Mouse (Mus musculus): ENCODE data around the gene Aak1. TPM values are rescaled to one million over a fixed set of nuclear protein-coding genes. Genes with fewer than 3 reads are reported as not detected.

Gene Aak1
- total and polyA plus RNA-seq, 2 experiments from 2014 or later: 32.6 to 80.8 TPM

DNA sequence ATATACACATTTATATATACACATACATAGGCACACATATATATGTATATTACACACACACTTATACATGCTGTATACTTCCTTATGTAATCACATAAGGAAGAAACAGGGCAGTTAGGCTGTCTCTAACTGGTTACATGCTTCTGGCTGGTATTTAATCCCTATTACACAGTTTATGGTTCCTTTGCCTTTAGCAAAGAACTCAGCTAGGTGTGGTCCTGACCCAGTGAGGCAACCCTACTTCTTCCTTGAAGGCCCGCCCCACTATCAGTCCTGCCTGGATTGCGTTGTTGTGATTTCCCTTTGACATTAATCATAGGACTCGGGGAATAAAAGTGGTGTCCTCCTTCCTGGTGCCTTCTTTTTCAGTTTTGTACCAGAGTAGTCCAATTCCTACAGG, 185.1 kb downstream of the Aak1 start:
- WGBS: 90% methylated on average over 3 of the region's 3 CpGs
- DNase-seq (ENCODE audit: low spot score) (no peak), ATAC-seq (no peak)
- Histone ChIP-seq H3K27ac (no peak overlapping the region), H3K27me3 (ENCODE audit: insufficient read depth, low read length) (no peaks in the 10 kb centered on the region), H3K36me3 (ENCODE audit: insufficient read depth, low read length) (peaks cover 3% of the 10 kb centered on the region; the same call in 1 of the 2 replicates), H3K4me2 (ENCODE audit: low read depth, low read length) (no peak overlapping the region), H3K9ac (replicated peaks; ENCODE audit: low read length) (no peak overlapping the region), H3K4me1 (ENCODE audit: insufficient read depth, low read length) (no peaks in the 10 kb centered on the region), H3K9me3 (ENCODE audit: low read length) (peaks cover 3% of the 10 kb centered on the region; the same call in 1 of the 2 replicates), H3K4me3 (ENCODE audit: low read length) (no peak overlapping the region)
- TF ChIP-seq CTCF (IDR thresholded peaks at IDR 0.05; ENCODE audit: low read depth): no peak

DNA sequence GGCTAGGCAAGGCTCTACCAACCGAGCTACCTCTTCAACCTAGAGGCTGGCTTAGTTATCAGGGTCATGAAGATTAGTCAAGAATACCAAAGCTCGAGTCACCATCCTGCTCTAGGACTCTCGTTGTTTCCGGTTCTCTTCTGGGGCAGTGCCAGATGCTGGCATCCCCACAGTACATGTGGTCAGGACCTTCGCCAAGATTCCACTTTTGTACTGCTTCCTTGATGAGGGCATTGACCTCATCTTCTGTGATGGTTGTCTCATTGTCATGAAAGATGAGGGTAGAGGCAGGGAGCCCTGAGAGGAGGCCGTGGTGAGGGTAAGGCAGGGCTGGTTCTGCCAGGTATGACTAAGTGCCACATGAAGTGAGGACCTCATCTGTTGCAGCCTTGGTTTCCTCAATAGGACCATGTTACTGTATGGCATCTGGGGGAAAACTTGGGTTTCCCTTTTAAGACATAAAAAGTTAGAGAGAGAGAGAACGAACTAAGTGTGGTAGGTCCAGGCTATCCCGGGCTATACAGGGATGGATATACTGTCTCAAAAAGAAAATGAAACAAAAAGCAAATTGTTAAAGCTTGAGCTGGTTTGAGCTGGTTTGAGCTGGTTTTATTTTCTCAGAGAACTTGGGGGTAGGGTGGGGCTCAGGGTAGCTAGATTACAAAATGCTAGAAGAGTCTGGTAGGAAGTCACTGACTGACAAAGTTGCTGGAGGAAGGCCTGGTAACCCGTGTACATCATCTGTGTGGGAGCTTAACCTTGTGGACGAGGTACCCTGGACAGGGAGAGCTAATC, 188.7 kb downstream of the Aak1 start:
- Histone ChIP-seq H3K36me3 (ENCODE audit: insufficient read depth, low read length) (no peaks in the 10 kb centered on the region), H3K9me3 (ENCODE audit: low read length) (no peaks in the 10 kb centered on the region), H3K27me3 (ENCODE audit: insufficient read depth, low read length) (no peaks in the 10 kb centered on the region), H3K9ac (replicated peaks; ENCODE audit: low read length) (no peak overlapping the region), H3K4me3 (ENCODE audit: low read length) (no peak overlapping the region), H3K4me1 (ENCODE audit: insufficient read depth, low read length) (no peaks in the 10 kb centered on the region), H3K27ac (no peak overlapping the region), H3K4me2 (ENCODE audit: low read depth, low read length) (no peak overlapping the region)
- ATAC-seq (no peak), DNase-seq (ENCODE audit: low spot score) (no peak)
- 79% methylated on average over 10 of the region's 10 CpGs for WGBS
- no peak for TF ChIP-seq CTCF (IDR thresholded peaks at IDR 0.05; ENCODE audit: low read depth)

DNA sequence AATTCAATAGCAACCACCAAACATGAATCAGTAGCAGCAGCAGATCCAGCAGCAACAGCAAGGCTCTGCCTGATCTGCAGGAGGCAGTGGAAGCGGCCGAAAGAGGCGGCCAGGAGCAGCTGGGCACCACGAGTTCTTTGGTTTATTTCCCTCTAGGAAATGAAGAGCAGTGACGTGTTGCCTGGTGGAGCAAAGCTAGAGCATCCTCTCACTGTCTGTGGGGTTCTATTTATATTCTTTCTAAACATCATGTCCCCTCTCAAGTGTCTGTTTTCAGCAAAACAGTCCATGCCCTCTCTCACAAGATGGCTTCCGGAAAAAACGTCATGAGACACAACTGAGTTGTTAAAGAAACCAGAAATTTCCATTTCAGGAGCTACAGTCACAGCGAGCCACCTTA, 189.8 kb downstream of the Aak1 start:
- H3K4me3 ChIP-seq (ENCODE audit: low read length): no peak overlapping the region
- H3K4me1 ChIP-seq (ENCODE audit: insufficient read depth, low read length): peaks cover 7% of the 10 kb centered on the region; the same call in 1 of the 2 replicates
- DNase-seq (ENCODE audit: low spot score) (no peak), ATAC-seq (no peak)
- no peak overlapping the region for H3K9ac ChIP-seq (replicated peaks; ENCODE audit: low read length)
- no peaks in the 10 kb centered on the region for H3K9me3 ChIP-seq (ENCODE audit: low read length)
- TF ChIP-seq CTCF (IDR thresholded peaks at IDR 0.05; ENCODE audit: low read depth): no peak
- H3K4me2 ChIP-seq (ENCODE audit: low read depth, low read length): no peak overlapping the region
- H3K36me3 ChIP-seq (ENCODE audit: insufficient read depth, low read length): no peaks in the 10 kb centered on the region
- H3K27ac ChIP-seq: no peak overlapping the region
- WGBS: 81% methylated on average over 8 of the region's 8 CpGs
- H3K27me3 ChIP-seq (ENCODE audit: insufficient read depth, low read length): no peaks in the 10 kb centered on the region

DNA sequence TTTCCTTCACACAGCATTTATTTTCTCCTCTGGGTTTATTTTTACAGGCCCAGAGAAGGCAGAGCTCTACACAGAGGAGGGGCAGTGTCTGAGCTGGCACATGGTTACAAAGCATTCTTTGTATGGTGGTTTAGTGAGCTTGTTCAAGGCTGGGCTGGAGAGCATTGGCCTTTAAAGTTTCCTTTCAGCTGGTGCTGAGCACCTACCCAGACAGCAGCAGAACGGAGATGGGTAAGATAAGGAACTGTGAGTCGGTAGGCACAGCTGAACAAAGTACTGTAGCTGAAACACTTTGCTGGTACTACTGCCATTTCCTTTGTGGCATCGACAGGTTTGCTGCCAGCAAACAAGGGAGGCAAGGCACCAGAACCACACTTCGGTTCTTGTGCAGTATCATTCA, 191.7 kb downstream of the Aak1 start:
- H3K4me3 ChIP-seq (ENCODE audit: low read length): no peak overlapping the region
- no peak overlapping the region for H3K4me2 ChIP-seq (ENCODE audit: low read depth, low read length)
- H3K9ac ChIP-seq (replicated peaks; ENCODE audit: low read length): no peak overlapping the region
- H3K27me3 ChIP-seq (ENCODE audit: insufficient read depth, low read length): no peaks in the 10 kb centered on the region
- no peak for DNase-seq (ENCODE audit: low spot score)
- H3K36me3 ChIP-seq (ENCODE audit: insufficient read depth, low read length): no peaks in the 10 kb centered on the region
- WGBS: 68% methylated on average over 4 of the region's 4 CpGs
- no peak for TF ChIP-seq CTCF (IDR thresholded peaks at IDR 0.05; ENCODE audit: low read depth)
- H3K27ac ChIP-seq: peak overlapping the region; percentile 66; the same call in 1 of the 2 replicates
- no peaks in the 10 kb centered on the region for H3K9me3 ChIP-seq (ENCODE audit: low read length)
- peaks cover 7% of the 10 kb centered on the region; the same call in 1 of the 2 replicates for H3K4me1 ChIP-seq (ENCODE audit: insufficient read depth, low read length)
- ATAC-seq: no peak

DNA sequence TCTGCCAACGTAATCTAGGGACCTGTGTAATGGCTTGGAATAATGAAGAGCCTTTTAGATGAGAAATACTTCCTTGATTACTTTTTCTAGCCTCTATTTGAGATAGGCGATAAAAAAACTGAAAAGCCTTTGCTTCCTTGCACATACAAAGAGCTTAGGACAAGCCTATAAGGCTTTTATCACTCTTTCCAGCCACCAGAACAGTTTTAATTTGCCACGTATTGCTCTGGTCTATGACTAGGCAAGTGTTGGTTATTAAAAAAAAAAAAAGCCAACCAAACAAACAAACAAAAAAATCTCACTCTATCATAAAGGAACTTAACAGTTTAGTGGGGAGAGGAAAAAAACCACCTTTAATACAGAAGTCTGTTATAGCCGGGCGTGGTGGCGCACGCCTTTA, 192.1 kb downstream of the Aak1 start:
- no peak overlapping the region for H3K9ac ChIP-seq (replicated peaks; ENCODE audit: low read length)
- peaks cover 7% of the 10 kb centered on the region; the same call in 1 of the 2 replicates for H3K4me1 ChIP-seq (ENCODE audit: insufficient read depth, low read length)
- WGBS: 88% methylated on average over 7 of the region's 7 CpGs
- no peak for TF ChIP-seq CTCF (IDR thresholded peaks at IDR 0.05; ENCODE audit: low read depth)
- peak overlapping the region; percentile 82; the same call in 1 of the 2 replicates for H3K4me2 ChIP-seq (ENCODE audit: low read depth, low read length)
- ATAC-seq (no peak), DNase-seq (ENCODE audit: low spot score) (no peak)
- no peaks in the 10 kb centered on the region for H3K36me3 ChIP-seq (ENCODE audit: insufficient read depth, low read length)
- no peaks in the 10 kb centered on the region for H3K9me3 ChIP-seq (ENCODE audit: low read length)
- no peak overlapping the region for H3K4me3 ChIP-seq (ENCODE audit: low read length)
- peak overlapping the region; percentile 66; the same call in 1 of the 2 replicates for H3K27ac ChIP-seq
- H3K27me3 ChIP-seq (ENCODE audit: insufficient read depth, low read length): no peaks in the 10 kb centered on the region

DNA sequence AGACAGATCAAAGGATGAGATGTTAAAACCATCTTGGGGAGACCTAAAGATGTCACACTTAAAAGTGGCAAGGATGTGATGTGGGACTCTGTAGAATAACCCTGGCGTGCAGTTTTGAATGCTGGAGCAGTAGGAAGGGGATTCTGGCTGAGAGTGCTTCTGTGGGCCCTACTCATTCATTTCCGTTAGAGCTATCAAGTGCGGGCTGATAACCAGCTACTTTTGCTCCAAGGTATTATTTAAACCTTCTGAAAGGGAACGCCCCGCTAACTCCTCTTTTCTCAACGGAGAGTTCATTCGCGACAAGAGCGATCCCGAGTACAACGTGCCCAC, 192.7 kb downstream of the Aak1 start:
- no peak for TF ChIP-seq CTCF (IDR thresholded peaks at IDR 0.05; ENCODE audit: low read depth)
- ATAC-seq: no peak
- H3K4me1 ChIP-seq (ENCODE audit: insufficient read depth, low read length): peaks cover 7% of the 10 kb centered on the region; the same call in 1 of the 2 replicates
- H3K36me3 ChIP-seq (ENCODE audit: insufficient read depth, low read length): no peaks in the 10 kb centered on the region
- peak overlapping the region; percentile 87 for H3K9ac ChIP-seq (replicated peaks; ENCODE audit: low read length)
- no peak for DNase-seq (ENCODE audit: low spot score)
- peak overlapping the region; percentile 97 for H3K27ac ChIP-seq
- H3K27me3 ChIP-seq (ENCODE audit: insufficient read depth, low read length): no peaks in the 10 kb centered on the region
- peak overlapping the region; percentile 82 for H3K4me2 ChIP-seq (ENCODE audit: low read depth, low read length)
- no peaks in the 10 kb centered on the region for H3K9me3 ChIP-seq (ENCODE audit: low read length)
- 1% methylated on average over 11 of the region's 11 CpGs for WGBS
- peak overlapping the region; percentile 97 for H3K4me3 ChIP-seq (ENCODE audit: low read length)
